ENCODE assay signal across 9 mouse cellular contexts in the genomic region with DNA sequence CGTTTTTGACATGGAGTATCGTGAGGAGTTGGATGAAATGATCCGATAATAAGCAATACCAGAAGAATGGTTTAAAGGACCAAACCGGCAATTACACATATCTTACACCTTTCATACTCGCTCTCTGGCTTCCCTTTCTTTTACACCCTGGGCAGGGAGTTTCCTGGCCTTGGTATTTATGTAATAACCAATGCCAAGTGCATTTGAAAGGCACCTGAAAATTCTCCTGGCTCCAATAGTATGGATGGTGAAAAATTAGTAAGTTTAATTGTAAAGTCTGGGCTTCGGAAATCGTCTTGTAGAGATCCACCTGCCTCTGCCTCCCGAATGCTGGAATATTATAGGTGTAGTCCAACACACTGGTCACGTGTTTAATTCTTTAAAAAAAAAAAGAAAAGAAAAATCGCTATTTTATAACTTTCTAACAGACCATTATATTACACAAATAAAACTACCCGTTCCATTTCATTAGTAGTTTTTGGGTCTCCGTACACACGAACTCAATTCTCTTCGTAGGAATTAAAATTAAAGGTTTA. TPM values are rescaled to one million over a fixed set of nuclear protein-coding genes. Genes with fewer than 3 reads are reported as not detected.
A peak's percentile ranks its signal among the peaks of the same experiment; 100 is the strongest.
DNase-seq lines count a peak whose midpoint lies in the region; ATAC-seq and TF ChIP-seq lines count a peak whose summit lies in the region.
"Had no signal": no experiment of that assay in that cellular context is flagged by ENCODE, and none has a peak within 500 bp of the region (broad histone marks: within the 10 kb centered on the region; RNA-seq: fewer than 3 reads in every experiment).

No protein-coding gene starts in this region.

- no peak for DNase-seq in heart, adult 2 months
- DNase-seq in heart, postnatal 14 days, result no peak
- DNase-seq in ES-E14 (ENCODE audit: low read depth, low spot score), result no peak
- DNase-seq in spleen, adult 18-20 months, result no peak
- no peak for DNase-seq in urinary bladder, adult 2 months (ENCODE audit: low spot score)

- no peak for TF ChIP-seq POLR2A in heart, adult 2 months (IDR thresholded peaks at IDR 0.05; ENCODE audit: insufficient read depth, low read depth, low read length)

- in situ Hi-C loops in ES-E14 (cut with MboI; ENCODE audit: low sequenced_read_pairs in 2 of 2, unreplicated experiment in 2 of 2), result loop anchor here in 1 of 2 experiments (10.0 to 25.0 kb wide), 3 partner anchors 66 to 756 kb away; a partner anchor contains a TSS

- no peak for ATAC-seq in forebrain, embryonic 15.5 days (replicated peaks)
- no peak for ATAC-seq in limb, embryonic 15.5 days (ENCODE audit: insufficient number of reproducible peaks, low FRiP score, low TSS enrichment, low read depth)
- no peak for ATAC-seq in stomach, embryonic 16.5 days (ENCODE audit: insufficient read depth, low FRiP score)

- 2% methylated on average over 14 of the region's 14 CpGs for WGBS in heart, adult 2 months
- WGBS in forebrain, embryonic 15.5 days, result 4% methylated on average over 14 of the region's 14 CpGs
- WGBS in limb, embryonic 15.5 days, result 3% methylated on average over 14 of the region's 14 CpGs
- 2% methylated on average over 14 of the region's 14 CpGs for WGBS in stomach, embryonic 16.5 days

- H3K79me2 ChIP-seq in heart, adult 2 months (replicated peaks; ENCODE audit: control insufficient read depth, insufficient read depth, low read length), result no peaks in the 10 kb centered on the region

- no peaks in the 10 kb centered on the region; the same call in 1 of the 2 replicates for H3K4me1 ChIP-seq in heart, adult 2 months (ENCODE audit: control insufficient read depth, insufficient read depth, low read length)
- peaks cover 0 to 6% of the 10 kb centered on the region in 2 experiments; a peak in 1 of 4 replicates for H3K4me1 ChIP-seq in ES-E14 (ENCODE audit: control insufficient read depth in 2 of 2, insufficient read depth in 2 of 2, low read length in 2 of 2, poor library complexity in 1 of 2)
- peaks cover 27% of the 10 kb centered on the region for H3K4me1 ChIP-seq in forebrain, embryonic 15.5 days
- H3K4me1 ChIP-seq in limb, embryonic 15.5 days, result peaks cover 23% of the 10 kb centered on the region
- H3K4me1 ChIP-seq in stomach, embryonic 16.5 days (ENCODE audit: control insufficient read depth, insufficient read depth, low read length), result peaks cover 7% of the 10 kb centered on the region

- no peaks in the 10 kb centered on the region for H3K36me3 ChIP-seq in heart, adult 2 months (ENCODE audit: control insufficient read depth, insufficient read depth, low read length)
- no peaks in the 10 kb centered on the region for H3K36me3 ChIP-seq in ES-E14 (ENCODE audit: control insufficient read depth, insufficient read depth, low read length, poor library complexity, severe bottlenecking)
- no peaks in the 10 kb centered on the region for H3K36me3 ChIP-seq in forebrain, embryonic 15.5 days
- H3K36me3 ChIP-seq in limb, embryonic 15.5 days, result no peaks in the 10 kb centered on the region
- no peaks in the 10 kb centered on the region for H3K36me3 ChIP-seq in stomach, embryonic 16.5 days (ENCODE audit: control insufficient read depth, insufficient read depth, low read length)

- peak overlapping the region; percentile 97 for H3K4me2 ChIP-seq in forebrain, embryonic 15.5 days (replicated peaks)
- peak overlapping the region; percentile 88 for H3K4me2 ChIP-seq in limb, embryonic 15.5 days
- peak overlapping the region; percentile 88 for H3K4me2 ChIP-seq in stomach, embryonic 16.5 days (ENCODE audit: low read depth, low read length)

- peak overlapping the region; percentile 70 for H3K4me3 ChIP-seq in heart, adult 2 months
- H3K4me3 ChIP-seq in ES-E14 (ENCODE audit: insufficient read depth in 1 of 2, low read depth in 1 of 2, low read length in 2 of 2, poor library complexity in 1 of 2, severe bottlenecking in 1 of 2), result peak overlapping the region; percentile 68
- H3K4me3 ChIP-seq in forebrain, embryonic 15.5 days, result peak overlapping the region; percentile 66
- H3K4me3 ChIP-seq in limb, embryonic 15.5 days, result peak overlapping the region; percentile 52
- peak overlapping the region; percentile 59 for H3K4me3 ChIP-seq in stomach, embryonic 16.5 days (replicated peaks; ENCODE audit: low read length)

- no peaks in the 10 kb centered on the region for H3K27me3 ChIP-seq in heart, adult 2 months (ENCODE audit: control insufficient read depth, insufficient read depth, low read length)
- no peaks in the 10 kb centered on the region for H3K27me3 ChIP-seq in forebrain, embryonic 15.5 days
- no peaks in the 10 kb centered on the region for H3K27me3 ChIP-seq in limb, embryonic 15.5 days
- H3K27me3 ChIP-seq in stomach, embryonic 16.5 days (ENCODE audit: control insufficient read depth, insufficient read depth, low read length), result no peaks in the 10 kb centered on the region

- no peak overlapping the region for H3K9ac ChIP-seq in heart, adult 2 months (ENCODE audit: low read depth, low read length)
- H3K9ac ChIP-seq in ES-E14 (ENCODE audit: insufficient read depth, low read depth, low read length, poor library complexity, severe bottlenecking), result no peak overlapping the region
- peak overlapping the region; percentile 45 for H3K9ac ChIP-seq in forebrain, embryonic 15.5 days (replicated peaks)
- no peak overlapping the region for H3K9ac ChIP-seq in limb, embryonic 15.5 days
- peak overlapping the region; percentile 64 for H3K9ac ChIP-seq in stomach, embryonic 16.5 days (ENCODE audit: low read length)

- no peak for TF ChIP-seq EP300 in heart, adult 2 months (IDR thresholded peaks at IDR 0.05; ENCODE audit: insufficient read depth, low read depth, low read length)

- intact Hi-C loops in heart, adult 2 months (cut with DNase I), result loop anchor here (5.0 to 10.0 kb wide), 2 partner anchors 776 to 858 kb away; a partner anchor contains a TSS
- intact Hi-C loops in heart, postnatal 14 days (cut with DNase I), result no loop called here

- TF ChIP-seq CTCF in heart, adult 2 months (IDR thresholded peaks at IDR 0.05), result no peak

- H3K9me3 ChIP-seq in ES-E14 (ENCODE audit: control insufficient read depth, insufficient read depth, low read depth, low read length), result no peaks in the 10 kb centered on the region
- no peaks in the 10 kb centered on the region for H3K9me3 ChIP-seq in forebrain, embryonic 15.5 days
- no peaks in the 10 kb centered on the region for H3K9me3 ChIP-seq in limb, embryonic 15.5 days
- H3K9me3 ChIP-seq in stomach, embryonic 16.5 days (replicated peaks; ENCODE audit: control insufficient read depth, low read length), result no peaks in the 10 kb centered on the region

- peak overlapping the region; percentile 29; the same call in 1 of the 2 replicates for H3K27ac ChIP-seq in heart, adult 2 months
- no peak overlapping the region for H3K27ac ChIP-seq in ES-E14 (ENCODE audit: insufficient read depth, low read depth, low read length, poor library complexity, severe bottlenecking)
- H3K27ac ChIP-seq in forebrain, embryonic 15.5 days (replicated peaks), result peak overlapping the region; percentile 24
- 0 out of 2 replicates have a peak overlapping the region, but pooled peaks have one; percentile 43 for H3K27ac ChIP-seq in limb, embryonic 15.5 days
- H3K27ac ChIP-seq in stomach, embryonic 16.5 days (ENCODE audit: low read length), result no peak overlapping the region; the same call in 1 of the 2 replicates

TF ChIP-seq in ES-E14, 5 proteins besides CTCF, POLR2A, EP300 and RAD21:
- TF ChIP-seq HCFC1 (IDR thresholded peaks at IDR 0.05; ENCODE audit: borderline replicate concordance, insufficient read depth, low read length) (no peak), ZNF384 (IDR thresholded peaks at IDR 0.05; ENCODE audit: low read depth, low read length) (no peak; the same call in 1 of the 2 replicates), CHD2 (IDR thresholded peaks at IDR 0.05; ENCODE audit: low read depth, low read length) (no peak), MAFK (IDR thresholded peaks at IDR 0.05; ENCODE audit: insufficient read depth, low read depth, low read length) (no peak), ZC3H11A (IDR thresholded peaks at IDR 0.05; ENCODE audit: borderline replicate concordance, low read depth, low read length) (no peak)

RNA-seq across cellular contexts. Expression of a gene that starts 10.1 kb away (rescaled TPM):
- 10 to 100 TPM; 18.8 to 19.8 TPM for total RNA-seq in heart, adult 2 months (2021)
- polyA plus RNA-seq in heart, adult 2 months (2012; rRNA removed), result 13.5 and 17.2 TPM in 2 replicates
- 10 to 100 TPM; 22.3 to 22.7 TPM for total RNA-seq in heart, postnatal 14 days (2021)
- 115 and 128 TPM in 2 replicates for total RNA-seq in ES-E14 (2012; rRNA removed)
- 98.8 and 101 TPM in 2 replicates for polyA plus RNA-seq in forebrain, embryonic 15.5 days (2015; fragmentation: Nextera tagmentation; extraction: Ambion mirVana)
- polyA plus RNA-seq in limb, embryonic 15.5 days (2015; fragmentation: Nextera tagmentation; extraction: Ambion mirVana), result 106 and 121 TPM in 2 replicates
- 84.2 and 84.3 TPM in 2 replicates for polyA plus RNA-seq in stomach, embryonic 16.5 days (2015; fragmentation: Nextera tagmentation; extraction: Ambion mirVana)
- polyA plus RNA-seq in urinary bladder, adult 2 months (2012; rRNA removed), result 40.5 and 48.2 TPM in 2 replicates

RNA-seq across cellular contexts. Expression of a gene that starts 23.5 kb away (rescaled TPM):
- total RNA-seq in heart, adult 2 months (2021), result not detected
- not detected in 2 replicates for polyA plus RNA-seq in heart, adult 2 months (2012; rRNA removed)
- not detected for total RNA-seq in heart, postnatal 14 days (2021)
- total RNA-seq in ES-E14 (2012; rRNA removed), result not detected in 2 replicates
- polyA plus RNA-seq in forebrain, embryonic 15.5 days (2015; fragmentation: Nextera tagmentation; extraction: Ambion mirVana), result not detected in 2 replicates
- not detected in 2 replicates for polyA plus RNA-seq in limb, embryonic 15.5 days (2015; fragmentation: Nextera tagmentation; extraction: Ambion mirVana)
- not detected in 2 replicates for polyA plus RNA-seq in stomach, embryonic 16.5 days (2015; fragmentation: Nextera tagmentation; extraction: Ambion mirVana)
- not detected in 2 replicates for polyA plus RNA-seq in urinary bladder, adult 2 months (2012; rRNA removed)
- total RNA-seq: layer of hippocampus, postnatal 10 days had no signal

RNA-seq across cellular contexts. Expression of a gene that starts 39.8 kb away (rescaled TPM):
- total RNA-seq in heart, adult 2 months (2021), result not detected
- polyA plus RNA-seq in heart, adult 2 months (2012; rRNA removed), result not detected in 2 replicates
- not detected for total RNA-seq in heart, postnatal 14 days (2021)
- not detected in 2 replicates for total RNA-seq in ES-E14 (2012; rRNA removed)
- not detected in 2 replicates for polyA plus RNA-seq in forebrain, embryonic 15.5 days (2015; fragmentation: Nextera tagmentation; extraction: Ambion mirVana)
- polyA plus RNA-seq in limb, embryonic 15.5 days (2015; fragmentation: Nextera tagmentation; extraction: Ambion mirVana), result not detected in 2 replicates
- polyA plus RNA-seq in stomach, embryonic 16.5 days (2015; fragmentation: Nextera tagmentation; extraction: Ambion mirVana), result not detected in 2 replicates
- polyA plus RNA-seq in urinary bladder, adult 2 months (2012; rRNA removed), result not detected in 2 replicates
- total RNA-seq: layer of hippocampus, postnatal 10 days had no signal

RNA-seq across cellular contexts. Expression of a gene that starts 57.9 kb away (rescaled TPM):
- not detected for total RNA-seq in heart, adult 2 months (2021)
- polyA plus RNA-seq in heart, adult 2 months (2012; rRNA removed), result not detected in 2 replicates
- not detected for total RNA-seq in heart, postnatal 14 days (2021)
- total RNA-seq in ES-E14 (2012; rRNA removed), result 0.11 and 0.22 TPM in 2 replicates
- polyA plus RNA-seq in forebrain, embryonic 15.5 days (2015; fragmentation: Nextera tagmentation; extraction: Ambion mirVana), result 0.06 TPM in 1 of 2 replicates, not detected in the other
- polyA plus RNA-seq in limb, embryonic 15.5 days (2015; fragmentation: Nextera tagmentation; extraction: Ambion mirVana), result 0.05 and 0.09 TPM in 2 replicates
- not detected in 2 replicates for polyA plus RNA-seq in stomach, embryonic 16.5 days (2015; fragmentation: Nextera tagmentation; extraction: Ambion mirVana)
- not detected in 2 replicates for polyA plus RNA-seq in urinary bladder, adult 2 months (2012; rRNA removed)
- total RNA-seq: layer of hippocampus, postnatal 10 days had no signal

Comparison
In these comparisons a context has a peak if more than half of its experiments do, and no peak if none do; other contexts are left out.
1. H3K27ac ChIP-seq: peak in heart, adult 2 months (single experiment), forebrain, embryonic 15.5 days (single experiment) and limb, embryonic 15.5 days (single experiment); none in ES-E14 (single experiment) and stomach, embryonic 16.5 days (single experiment).
2. H3K9ac ChIP-seq: peak in forebrain, embryonic 15.5 days (single experiment) and stomach, embryonic 16.5 days (single experiment); none in heart, adult 2 months (single experiment), ES-E14 (single experiment) and limb, embryonic 15.5 days (single experiment).
3. Peak in every context shown above with its lines, with median percentiles within 50 percentile points of each other: H3K4me3 ChIP-seq and H3K4me2 ChIP-seq.